Mouse (Mus musculus): ENCODE data around the gene Stx16. TPM values are rescaled to one million over a fixed set of nuclear protein-coding genes. Genes with fewer than 3 reads are reported as not detected.

The Stx16 gene
- polyA plus RNA-seq (2012; rRNA removed; ENCODE audit: low replicate concordance) = 16.2 and 18.8 TPM in 2 replicates

DNA sequence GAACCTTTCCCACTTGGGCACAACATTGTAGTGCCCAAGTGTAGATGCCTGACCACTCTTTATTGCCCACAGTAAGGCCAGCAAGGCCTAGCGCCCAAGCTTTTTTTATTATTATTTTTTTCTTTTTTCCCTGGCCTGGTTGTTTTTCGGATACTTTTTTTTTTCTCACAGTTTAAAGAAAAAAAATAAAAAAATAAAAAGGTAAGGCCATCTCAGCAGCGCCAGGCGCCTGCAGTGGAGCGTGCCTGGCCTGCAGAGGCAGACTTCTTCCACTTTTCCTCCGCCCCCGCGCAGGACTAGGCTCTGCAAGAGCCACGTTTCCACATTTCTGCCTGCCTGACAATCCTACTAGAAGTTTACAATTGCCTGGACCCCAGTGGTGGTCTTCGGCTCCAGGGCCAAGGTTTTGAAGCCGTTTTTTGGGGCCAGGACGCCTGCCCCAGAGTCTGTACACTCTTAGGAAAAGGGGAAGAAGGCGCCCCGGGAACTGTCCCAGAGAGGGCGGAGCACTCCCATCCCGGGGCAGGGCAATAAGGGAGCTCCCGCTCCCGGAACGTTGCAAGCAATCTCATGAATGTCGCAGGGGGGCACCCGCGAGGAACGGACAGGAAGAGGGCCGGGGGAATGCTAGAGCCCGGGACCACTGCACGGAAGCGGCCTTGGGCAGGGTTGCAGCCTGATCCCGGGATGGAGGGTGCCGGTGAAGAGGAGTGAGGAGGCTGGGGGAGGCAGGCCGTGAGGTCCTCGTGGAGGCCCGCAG lies at the start of gene Stx16:
Stx16 (plus strand) TSS at position 636 of the 760 bp plus-strand sequence.

DNA sequence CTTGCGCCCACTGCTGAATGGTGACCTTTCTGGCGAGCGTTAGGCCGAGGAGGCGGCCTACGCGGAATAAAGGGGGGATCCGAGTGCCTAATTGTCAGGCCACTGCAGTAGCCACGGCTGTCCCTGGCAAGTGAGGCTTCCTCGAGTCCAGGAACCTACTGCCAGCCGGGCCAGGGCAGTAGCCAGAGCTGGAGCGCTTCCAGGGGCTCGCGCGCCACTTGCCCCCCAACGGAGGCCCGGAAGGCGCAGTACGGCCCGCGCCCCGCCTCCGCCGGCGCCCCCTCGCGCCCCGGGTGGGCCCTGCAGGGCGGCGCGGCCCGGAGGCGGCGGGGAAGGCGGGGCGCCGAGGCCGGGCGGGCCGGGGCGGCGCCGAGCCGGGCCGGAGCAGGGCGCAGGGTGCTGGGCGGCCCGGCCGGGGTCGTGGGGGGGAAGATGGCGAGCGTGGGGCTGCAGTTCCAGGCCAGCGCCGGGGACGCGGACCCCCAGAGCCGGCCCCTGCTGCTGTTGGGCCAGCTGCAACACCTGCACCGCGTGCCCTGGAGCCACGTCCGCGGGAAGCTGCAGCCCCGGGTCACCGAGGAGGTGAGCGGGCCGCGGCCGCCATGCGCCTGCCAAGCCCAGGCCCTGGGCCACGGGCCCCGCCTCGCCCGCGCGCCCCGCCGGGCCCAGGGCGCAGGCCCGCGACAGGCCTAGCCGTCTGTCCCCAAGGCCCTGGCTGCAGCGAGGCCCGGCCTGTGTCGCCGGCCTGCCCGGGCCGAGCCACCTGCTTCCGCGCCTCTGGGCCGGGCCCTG lies 34.1 kb downstream of the Stx16 start, which contains the start of gene Npepl1:
Npepl1 (plus strand) TSS at position 359 of the 792 bp plus-strand sequence.

Other genes with a start within 250 kb of the Stx16 start
- 114 and 129 TPM in 2 replicates for gene Npepl1, start 34.0 kb downstream of the Stx16 start, polyA plus RNA-seq (2012; rRNA removed; ENCODE audit: low replicate concordance)
- 367 and 387 TPM in 2 replicates for gene Gnas, start 208.0 kb downstream of the Stx16 start, polyA plus RNA-seq (2012; rRNA removed; ENCODE audit: low replicate concordance)

Measured in duodenum, adult 2 months (tissue).